Mouse (Mus musculus) hindbrain, embryonic 15.5 days (tissue): ENCODE data around the gene Bcl2l15. TPM values are rescaled to one million over a fixed set of nuclear protein-coding genes. Genes with fewer than 3 reads are reported as not detected.

ENCODE experiments used
- ATAC-seq: fragments of 200-750 bp; cut with Nextera tagmentation; 2 replicates; pipeline ENCODE4 v1.8.0; 2017; ENCODE audit warnings: low read depth, moderate number of reproducible peaks, moderate TSS enrichment; ENCODE audit not compliant: low FRiP score
- H3K27ac ChIP-seq: fragments of 300-500 bp; sonication (generic); replicated peaks from 2 replicates; pipeline ENCODE4 v1.5.1; 2015; ENCODE audit warnings: mild to moderate bottlenecking, inconsistent platforms
- H3K27me3 ChIP-seq: fragments of 300-500 bp; sonication (generic); 2 replicates; pipeline ENCODE4 v1.6.1; 2015; ENCODE audit warnings: control low read depth, inconsistent platforms
- H3K36me3 ChIP-seq: fragments of 300-500 bp; sonication (generic); 2 replicates; pipeline ENCODE4 v1.6.1; 2015; ENCODE audit warnings: control low read depth, inconsistent platforms
- H3K4me1 ChIP-seq: fragments of 300-500 bp; sonication (generic); replicated peaks from 2 replicates; pipeline ENCODE4 v1.6.1; 2015; ENCODE audit warnings: control low read depth, inconsistent platforms
- H3K4me2 ChIP-seq: fragments of 300-500 bp; sonication (generic); 2 replicates; pipeline ENCODE4 v1.6.1; 2015; ENCODE audit warnings: moderate library complexity, mild to moderate bottlenecking, inconsistent platforms
- H3K4me3 ChIP-seq: fragments of 300-500 bp; sonication (generic); 2 replicates; pipeline ENCODE4 v1.5.1; 2015; ENCODE audit warnings: mild to moderate bottlenecking, inconsistent platforms
- H3K9ac ChIP-seq: fragments of 300-500 bp; sonication (generic); 2 replicates; pipeline ENCODE4 v1.6.1; 2015; ENCODE audit warnings: inconsistent platforms
- H3K9me3 ChIP-seq: fragments of 300-500 bp; sonication (generic); 2 replicates; pipeline ENCODE4 v1.6.1; 2016; ENCODE audit warnings: control low read depth, inconsistent platforms
- WGBS: fragments of 180-500 bp; shearing (Covaris S2); methylation state at CpG from one replicate; pipeline ENCODE4 v1.1.7; 2015; 5-methylcytosine and 5-hydroxymethylcytosine counted together
- polyA plus RNA-seq: library from polyadenylated mRNA; unstranded; fragments of >200 nt; fragmentation: Nextera tagmentation; extraction: Ambion mirVana; gene quantifications from 2 replicates; pipeline ENCODE4 v1.2.1, GENCODE M21; 2015

The Bcl2l15 gene
- polyA plus RNA-seq, 1 experiment from 2014 or later: 0.36 TPM

GRCm38 (mm10) chr3:103857977-103858563, 25.7 kb downstream of the Bcl2l15 start:
- Histone ChIP-seq H3K27me3 (no peaks in the 10 kb centered on the region), H3K4me1 (no peaks in the 10 kb centered on the region), H3K36me3 (no peaks in the 10 kb centered on the region), H3K4me3 (no peak overlapping the region), H3K4me2 (no peak overlapping the region), H3K27ac (no peak overlapping the region), H3K9ac (no peak overlapping the region), H3K9me3 (no peaks in the 10 kb centered on the region)
- no peak for ATAC-seq
- WGBS: 91% methylated on average over 6 of the region's 6 CpGs

DNA sequence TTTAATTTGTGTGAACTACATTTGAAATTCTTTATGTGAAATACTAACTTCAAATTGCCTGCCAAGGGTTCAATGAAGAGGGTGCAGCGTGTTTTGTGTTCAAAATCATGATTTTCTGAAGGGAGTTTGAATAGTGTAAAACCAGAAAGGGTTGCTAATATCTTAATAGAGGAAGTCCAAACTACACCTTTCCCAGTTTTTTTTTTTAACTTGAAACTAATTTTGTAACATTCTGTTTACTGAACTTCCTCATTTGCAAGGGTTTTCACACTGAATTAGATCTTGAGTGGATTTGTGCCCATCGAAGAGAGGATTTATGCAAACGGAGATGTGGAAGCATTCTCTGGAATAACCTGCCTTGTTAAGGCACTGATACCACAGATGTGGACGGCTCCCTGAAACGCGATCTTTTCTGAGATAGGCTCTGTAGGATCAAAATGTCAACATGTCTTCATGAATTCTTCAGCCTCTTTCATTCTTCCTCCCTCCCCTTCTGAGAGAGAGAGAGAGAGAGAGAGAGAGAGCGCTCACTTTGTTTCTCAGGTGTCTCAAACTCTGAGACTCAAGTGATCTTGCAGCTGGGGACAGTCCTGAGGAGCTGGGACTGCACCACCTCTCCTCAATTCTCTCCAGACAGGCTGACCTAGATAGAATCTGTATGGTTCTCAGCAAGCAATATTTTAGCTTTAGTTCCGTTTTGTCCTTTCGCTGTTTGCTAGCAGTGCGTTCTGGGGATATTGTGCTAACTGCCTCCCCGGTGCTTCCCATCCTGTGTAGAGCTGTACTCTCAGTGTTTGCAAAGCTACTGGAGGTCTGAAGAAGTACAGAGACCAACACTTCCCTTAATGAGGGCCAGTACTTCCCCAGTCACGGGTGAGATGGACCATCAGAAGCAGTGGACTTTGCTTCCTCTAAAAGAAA, 26.7 kb downstream of the Bcl2l15 start, which contains the start of gene Ptpn22:
Gene Ptpn22, plus strand, starts transcription at position 915 of the 921 bp plus-strand sequence.
- 80% methylated on average over 12 of the region's 12 CpGs for WGBS
- Histone ChIP-seq H3K4me2 (no peak within 1 kb of the TSS), H3K27me3 (no peaks in the 10 kb centered on the region), H3K27ac (no peak within 1 kb of the TSS), H3K36me3 (no peaks in the 10 kb centered on the region), H3K4me1 (no peaks in the 10 kb centered on the region), H3K9ac (no peak within 1 kb of the TSS), H3K4me3 (no peak within 1 kb of the TSS), H3K9me3 (no peaks in the 10 kb centered on the region)
- no peak for ATAC-seq

DNA sequence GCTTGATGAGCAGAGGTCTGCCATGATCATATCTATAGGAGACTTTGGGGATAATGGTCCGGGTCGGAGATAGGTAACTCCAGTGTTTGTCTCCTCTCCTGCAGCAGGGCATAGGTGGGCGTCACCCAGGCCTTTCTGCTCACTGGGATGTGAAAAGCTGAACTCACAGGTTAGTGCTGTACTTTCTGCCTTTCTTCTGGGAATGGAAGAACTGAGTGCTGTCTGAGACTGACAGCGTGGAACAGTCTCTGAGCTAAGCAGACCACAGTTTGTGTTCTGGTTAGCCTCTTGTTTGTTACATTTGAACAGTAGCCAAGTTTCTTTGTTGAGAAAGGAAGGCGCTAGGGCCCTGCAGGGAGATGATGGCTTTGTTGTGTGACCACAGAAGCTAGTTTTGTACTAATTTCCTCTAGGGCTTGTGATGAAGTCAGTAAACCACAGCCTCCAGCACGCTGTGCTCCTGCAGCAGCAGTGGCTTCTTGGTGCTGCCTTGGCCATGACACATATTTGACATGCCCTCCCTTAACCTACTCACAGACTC, 27.5 kb downstream of the Bcl2l15 start:
- Histone ChIP-seq H3K9me3 (no peaks in the 10 kb centered on the region), H3K9ac (no peak overlapping the region), H3K4me2 (no peak overlapping the region), H3K27me3 (no peaks in the 10 kb centered on the region), H3K27ac (no peak overlapping the region), H3K4me3 (no peak overlapping the region), H3K36me3 (no peaks in the 10 kb centered on the region), H3K4me1 (no peaks in the 10 kb centered on the region)
- WGBS: 68% methylated on average over 6 of the region's 6 CpGs
- no peak for ATAC-seq

DNA sequence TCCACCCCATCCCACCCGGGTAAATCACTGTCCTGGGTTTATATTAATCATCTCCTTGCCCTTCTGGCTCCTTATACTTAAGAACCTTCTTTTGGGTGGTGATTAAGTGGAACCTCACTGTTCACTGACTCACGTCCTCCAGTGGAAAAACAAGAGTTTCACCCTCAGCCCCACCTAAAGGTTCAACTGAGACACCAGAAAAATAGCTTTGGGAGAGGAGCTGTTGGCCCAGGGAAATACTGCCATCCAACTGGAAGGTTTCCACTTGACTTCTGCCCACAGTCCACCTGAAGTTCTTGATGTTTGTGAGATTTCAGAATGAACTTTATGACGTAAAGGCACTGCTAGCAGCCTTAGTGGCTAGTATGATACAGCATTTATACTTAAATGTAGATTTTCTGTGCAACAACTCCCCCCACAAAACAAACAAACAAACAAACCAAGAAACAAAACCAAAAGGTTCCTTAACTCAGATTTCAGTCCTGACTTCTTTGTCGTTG, 30.4 kb downstream of the Bcl2l15 start:
- no peak for ATAC-seq
- no peaks in the 10 kb centered on the region for H3K36me3 ChIP-seq
- no peak overlapping the region for H3K9ac ChIP-seq
- H3K9me3 ChIP-seq: no peaks in the 10 kb centered on the region
- no peak overlapping the region for H3K27ac ChIP-seq
- WGBS: 81% methylated on average over 4 of the region's 4 CpGs
- H3K27me3 ChIP-seq: no peaks in the 10 kb centered on the region
- H3K4me3 ChIP-seq: no peak overlapping the region
- H3K4me1 ChIP-seq: no peaks in the 10 kb centered on the region
- no peak overlapping the region for H3K4me2 ChIP-seq

DNA sequence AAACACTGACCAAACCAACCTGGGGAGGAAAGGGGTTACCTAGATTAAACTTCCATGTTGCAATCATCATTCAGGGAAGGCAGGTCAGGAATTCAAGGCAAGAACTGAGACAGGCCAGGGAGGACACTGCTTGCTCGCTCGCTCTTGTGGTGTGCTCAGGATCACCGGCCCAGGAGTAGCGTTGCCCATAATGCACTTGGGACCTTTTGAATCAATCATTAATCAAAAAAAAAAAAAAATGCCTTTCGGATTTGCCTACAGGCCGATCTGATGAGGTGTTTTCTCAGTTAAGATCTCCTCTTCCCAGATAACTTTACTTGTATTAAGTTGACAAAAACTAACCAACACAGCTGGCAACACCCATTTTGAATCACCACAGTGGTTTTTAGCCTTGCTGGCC, 31.8 kb downstream of the Bcl2l15 start:
- Histone ChIP-seq H3K4me1 (no peaks in the 10 kb centered on the region), H3K27ac (no peak overlapping the region), H3K9ac (no peak overlapping the region), H3K9me3 (no peaks in the 10 kb centered on the region), H3K4me3 (no peak overlapping the region), H3K4me2 (no peak overlapping the region), H3K27me3 (no peaks in the 10 kb centered on the region), H3K36me3 (no peaks in the 10 kb centered on the region)
- 85% methylated on average over 6 of the region's 6 CpGs for WGBS
- no peak for ATAC-seq

- Histone ChIP-seq H3K4me1 (no peaks in the 10 kb centered on the region), H3K9ac (no peak overlapping the region), H3K27me3 (no peaks in the 10 kb centered on the region), H3K4me3 (no peak overlapping the region), H3K4me2 (no peak overlapping the region), H3K9me3 (no peaks in the 10 kb centered on the region), H3K36me3 (no peaks in the 10 kb centered on the region), H3K27ac (no peak overlapping the region)
- 90% methylated on average over 5 of the region's 5 CpGs for WGBS
- ATAC-seq: no peak
Measured at GRCm38 (mm10) chr3:103867424-103867971, 35.1 kb downstream of the Bcl2l15 start.

- H3K27ac ChIP-seq: no peak overlapping the region
- H3K4me2 ChIP-seq: no peak overlapping the region
- no peak overlapping the region for H3K9ac ChIP-seq
- H3K27me3 ChIP-seq: no peaks in the 10 kb centered on the region
- 92% methylated on average over 4 of the region's 4 CpGs for WGBS
- H3K36me3 ChIP-seq: no peaks in the 10 kb centered on the region
- no peaks in the 10 kb centered on the region for H3K9me3 ChIP-seq
- no peak overlapping the region for H3K4me3 ChIP-seq
- H3K4me1 ChIP-seq: no peaks in the 10 kb centered on the region
- ATAC-seq: no peak
Measured at GRCm38 (mm10) chr3:103868008-103868407, 35.6 kb downstream of the Bcl2l15 start.

DNA sequence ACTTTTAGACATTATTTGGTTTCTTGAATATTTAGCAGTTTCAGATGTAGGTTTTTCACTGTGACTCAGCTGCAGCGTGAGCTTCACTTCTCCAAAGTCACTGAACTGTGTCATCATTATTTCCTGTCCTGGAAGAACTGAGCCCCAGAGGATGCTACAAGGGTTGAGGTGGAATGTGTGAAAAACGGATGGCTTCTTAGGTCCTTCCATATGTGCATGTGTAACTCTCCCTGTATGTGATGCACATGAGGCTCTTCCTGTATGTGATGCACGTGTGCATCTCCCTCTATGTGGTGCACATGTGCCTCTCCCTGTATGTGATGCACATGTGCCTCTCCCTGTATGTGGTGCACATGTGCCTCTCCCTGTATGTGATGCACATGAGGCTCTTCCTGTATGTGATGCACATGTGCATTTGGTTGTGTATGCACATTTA, 40.3 kb downstream of the Bcl2l15 start:
- no peak for ATAC-seq
- Histone ChIP-seq H3K36me3 (no peaks in the 10 kb centered on the region), H3K4me2 (no peak overlapping the region), H3K4me3 (no peak overlapping the region), H3K9me3 (no peaks in the 10 kb centered on the region), H3K4me1 (no peaks in the 10 kb centered on the region), H3K27ac (no peak overlapping the region), H3K27me3 (no peaks in the 10 kb centered on the region), H3K9ac (no peak overlapping the region)
- whole genome bisulfite sequencing: 71% methylated on average over 3 of the region's 3 CpGs

DNA sequence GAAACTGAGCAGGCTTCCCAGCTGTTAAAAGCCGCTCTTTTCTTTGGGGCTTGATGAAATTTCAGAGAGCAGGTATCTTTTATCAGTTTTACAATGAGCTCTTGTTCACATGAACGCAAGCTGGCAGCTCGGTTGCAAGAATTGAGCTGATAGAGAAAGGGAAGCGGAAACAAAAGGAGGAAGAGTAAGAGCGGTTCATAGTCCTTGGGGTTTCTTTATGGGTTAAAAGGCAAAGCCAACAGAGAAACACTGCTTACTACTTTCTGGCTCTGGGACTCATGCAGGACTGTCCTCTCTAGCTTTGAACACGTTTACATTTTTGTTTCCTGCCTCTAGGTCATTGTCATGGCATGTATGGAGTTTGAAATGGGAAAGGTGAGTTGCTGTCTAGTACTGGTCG, 41.9 kb downstream of the Bcl2l15 start:
- H3K36me3 ChIP-seq: no peaks in the 10 kb centered on the region
- ATAC-seq: no peak
- no peaks in the 10 kb centered on the region for H3K9me3 ChIP-seq
- H3K27me3 ChIP-seq: no peaks in the 10 kb centered on the region
- no peak overlapping the region for H3K4me2 ChIP-seq
- 64% methylated on average over 7 of the region's 7 CpGs for WGBS
- H3K27ac ChIP-seq: no peak overlapping the region
- H3K4me3 ChIP-seq: no peak overlapping the region
- no peaks in the 10 kb centered on the region for H3K4me1 ChIP-seq
- H3K9ac ChIP-seq: no peak overlapping the region

GRCm38 (mm10) chr3:103885946-103886345, 53.5 kb downstream of the Bcl2l15 start:
- Histone ChIP-seq H3K27me3 (no peaks in the 10 kb centered on the region), H3K4me3 (no peak overlapping the region), H3K9ac (no peak overlapping the region), H3K36me3 (no peaks in the 10 kb centered on the region), H3K4me2 (no peak overlapping the region), H3K4me1 (no peaks in the 10 kb centered on the region), H3K9me3 (no peaks in the 10 kb centered on the region), H3K27ac (no peak overlapping the region)
- 73% methylated on average over 11 of the region's 11 CpGs for WGBS
- ATAC-seq: no peak

DNA sequence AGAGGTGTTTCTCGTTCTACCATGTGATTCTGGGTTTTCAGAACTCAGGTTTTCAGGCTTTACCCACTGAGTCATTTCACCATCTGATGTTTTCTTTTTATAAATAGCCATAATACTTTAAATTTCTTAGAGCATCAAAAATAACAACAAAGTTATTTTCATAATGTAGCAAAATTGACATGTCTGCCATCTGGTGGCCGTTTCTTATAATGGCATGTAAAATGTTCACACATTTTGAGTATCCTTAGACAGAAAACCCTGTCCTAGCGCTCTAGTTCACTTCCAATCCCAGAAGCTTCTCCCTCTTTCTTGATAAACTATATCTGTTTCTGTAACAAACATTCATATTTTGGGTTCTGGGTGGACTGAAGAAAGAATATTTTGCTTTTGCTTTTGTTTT, 55.2 kb downstream of the Bcl2l15 start:
- Histone ChIP-seq H3K9ac (no peak overlapping the region), H3K4me3 (no peak overlapping the region), H3K9me3 (no peaks in the 10 kb centered on the region), H3K36me3 (no peaks in the 10 kb centered on the region), H3K27ac (no peak overlapping the region), H3K4me1 (no peaks in the 10 kb centered on the region), H3K27me3 (no peaks in the 10 kb centered on the region), H3K4me2 (no peak overlapping the region)
- WGBS: 32% methylated on average over 3 of the region's 3 CpGs
- ATAC-seq: no peak

DNA sequence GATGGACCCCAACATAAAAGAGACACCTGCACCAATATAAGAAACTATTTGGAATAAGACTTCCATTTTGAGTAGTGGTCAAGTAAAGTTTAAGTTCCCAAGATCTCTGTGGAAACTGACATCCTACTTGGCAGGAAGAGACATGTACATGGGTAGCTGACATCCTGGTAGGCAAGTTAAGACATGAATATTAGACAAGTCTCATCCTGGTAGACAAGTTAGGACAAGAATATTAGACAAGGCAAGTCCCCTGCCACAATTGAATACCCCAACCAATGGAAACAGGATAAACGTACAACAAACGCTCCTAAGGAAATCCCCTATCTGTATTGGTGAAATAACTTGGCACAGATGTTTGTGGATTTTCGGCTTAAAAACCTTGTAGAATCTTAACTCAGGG, 61.0 kb downstream of the Bcl2l15 start:
- Histone ChIP-seq H3K9ac (no peak overlapping the region), H3K27ac (no peak overlapping the region), H3K4me2 (no peak overlapping the region), H3K36me3 (no peaks in the 10 kb centered on the region), H3K4me3 (no peak overlapping the region), H3K9me3 (no peaks in the 10 kb centered on the region), H3K4me1 (no peaks in the 10 kb centered on the region), H3K27me3 (no peaks in the 10 kb centered on the region)
- WGBS: 94% methylated on average over 3 of the region's 3 CpGs
- ATAC-seq: no peak
